Comparison of ENCODE assay signal across 9 mouse cellular contexts in the genomic region with DNA sequence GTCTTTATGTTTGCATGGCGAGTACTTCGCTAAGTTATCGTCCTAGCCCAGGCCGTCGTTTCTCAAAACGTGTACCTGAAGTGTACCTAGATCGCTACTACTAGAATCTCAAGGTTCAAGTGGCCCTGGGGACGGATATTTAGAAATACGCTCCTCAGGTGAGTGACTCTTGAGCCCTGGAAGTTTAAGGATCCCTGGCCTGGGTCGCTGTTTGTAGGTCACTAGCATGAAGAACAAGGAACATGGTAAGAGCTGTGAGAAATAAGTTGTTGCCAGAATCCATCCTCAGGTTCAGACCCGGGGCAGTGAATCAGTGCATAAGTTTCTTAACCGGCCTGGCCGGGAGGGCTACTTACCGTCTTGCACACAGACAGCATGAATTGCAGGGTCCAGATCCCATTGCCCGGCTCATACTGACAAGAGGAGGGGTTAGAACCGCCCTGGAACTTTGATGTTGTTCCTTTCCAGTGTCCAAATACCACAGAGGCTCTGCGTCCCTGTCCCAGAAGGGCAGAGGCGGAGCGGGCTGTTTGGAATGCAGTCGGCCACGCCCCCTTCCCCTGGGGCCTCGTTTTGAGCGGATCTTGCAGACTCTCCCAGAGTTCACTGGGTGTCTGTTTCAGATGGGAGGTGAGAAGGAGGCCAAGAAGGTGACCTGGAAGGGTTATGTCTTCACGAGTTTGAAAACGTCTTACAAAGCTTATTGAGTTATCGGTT. TPM values are rescaled to one million over a fixed set of nuclear protein-coding genes. Genes with fewer than 3 reads are reported as not detected.
DNase-seq lines count a peak whose midpoint lies in the region; ATAC-seq and TF ChIP-seq lines count a peak whose summit lies in the region.
"Had no signal": no experiment of that assay in that cellular context is flagged by ENCODE, and none has a peak within 500 bp of the region (broad histone marks: within the 10 kb centered on the region; RNA-seq: fewer than 3 reads in every experiment).

No protein-coding gene starts in this region.

- 49% methylated on average over 26 of the region's 26 CpGs for WGBS in midbrain, embryonic 12.5 days
- 48% methylated on average over 26 of the region's 26 CpGs for WGBS in midbrain, embryonic 13.5 days
- 45% methylated on average over 26 of the region's 26 CpGs for WGBS in embryonic facial prominence, embryonic 13.5 days
- 44% methylated on average over 26 of the region's 26 CpGs for WGBS in intestine, embryonic 14.5 days
- WGBS in liver, embryonic 13.5 days (ENCODE audit: insufficient replicate concordance) = 50% methylated on average over 26 of the region's 26 CpGs
- 47% methylated on average over 26 of the region's 26 CpGs for WGBS in stomach, postnatal 0 days
- 50% methylated on average over 26 of the region's 26 CpGs for WGBS in forebrain, embryonic 15.5 days

- H3K9ac ChIP-seq in midbrain, embryonic 12.5 days (replicated peaks) = no peak overlapping the region
- H3K9ac ChIP-seq in midbrain, embryonic 13.5 days (replicated peaks) = no peak overlapping the region
- H3K9ac ChIP-seq in embryonic facial prominence, embryonic 13.5 days = no peak overlapping the region
- no peak overlapping the region for H3K9ac ChIP-seq in intestine, embryonic 14.5 days (ENCODE audit: low read length)
- no peak overlapping the region for H3K9ac ChIP-seq in liver, embryonic 13.5 days
- H3K9ac ChIP-seq in stomach, postnatal 0 days (ENCODE audit: low read length) = no peak overlapping the region
- H3K9ac ChIP-seq in forebrain, embryonic 15.5 days (replicated peaks) = no peak overlapping the region

- H3K9me3 ChIP-seq in midbrain, embryonic 12.5 days = no peaks in the 10 kb centered on the region
- no peaks in the 10 kb centered on the region for H3K9me3 ChIP-seq in midbrain, embryonic 13.5 days
- H3K9me3 ChIP-seq in embryonic facial prominence, embryonic 13.5 days = no peaks in the 10 kb centered on the region
- no peaks in the 10 kb centered on the region for H3K9me3 ChIP-seq in intestine, embryonic 14.5 days (ENCODE audit: control insufficient read depth, low read length)
- H3K9me3 ChIP-seq in liver, embryonic 13.5 days (replicated peaks) = no peaks in the 10 kb centered on the region
- no peaks in the 10 kb centered on the region for H3K9me3 ChIP-seq in stomach, postnatal 0 days (ENCODE audit: control insufficient read depth, low read length)
- no peaks in the 10 kb centered on the region for H3K9me3 ChIP-seq in forebrain, embryonic 15.5 days

- H3K27me3 ChIP-seq in midbrain, embryonic 12.5 days = no peaks in the 10 kb centered on the region
- H3K27me3 ChIP-seq in midbrain, embryonic 13.5 days = no peaks in the 10 kb centered on the region
- H3K27me3 ChIP-seq in embryonic facial prominence, embryonic 13.5 days = no peaks in the 10 kb centered on the region
- H3K27me3 ChIP-seq in intestine, embryonic 14.5 days (replicated peaks; ENCODE audit: control insufficient read depth, insufficient read depth, low read length) = no peaks in the 10 kb centered on the region
- no peaks in the 10 kb centered on the region for H3K27me3 ChIP-seq in liver, embryonic 13.5 days
- no peaks in the 10 kb centered on the region for H3K27me3 ChIP-seq in stomach, postnatal 0 days (ENCODE audit: control insufficient read depth, insufficient read depth, low read length)
- H3K27me3 ChIP-seq in forebrain, embryonic 15.5 days = no peaks in the 10 kb centered on the region
- H3K27me3 ChIP-seq: Patski had no signal

- peaks cover 8% of the 10 kb centered on the region for H3K4me1 ChIP-seq in midbrain, embryonic 12.5 days
- peaks cover 4% of the 10 kb centered on the region; the same call in 1 of the 2 replicates for H3K4me1 ChIP-seq in midbrain, embryonic 13.5 days (replicated peaks)
- peaks cover 28% of the 10 kb centered on the region for H3K4me1 ChIP-seq in embryonic facial prominence, embryonic 13.5 days
- H3K4me1 ChIP-seq in intestine, embryonic 14.5 days (replicated peaks; ENCODE audit: control insufficient read depth, insufficient read depth, low read length) = peaks cover 17% of the 10 kb centered on the region
- peaks cover 20% of the 10 kb centered on the region for H3K4me1 ChIP-seq in liver, embryonic 13.5 days (replicated peaks)
- H3K4me1 ChIP-seq in stomach, postnatal 0 days (replicated peaks; ENCODE audit: control insufficient read depth, insufficient read depth) = no peaks in the 10 kb centered on the region
- no peaks in the 10 kb centered on the region for H3K4me1 ChIP-seq in forebrain, embryonic 15.5 days

- TF ChIP-seq EP300 in stomach, postnatal 0 days (optimal IDR thresholded peaks at IDR 0.05) = no peak

- ATAC-seq in midbrain, embryonic 12.5 days (ENCODE audit: low FRiP score, low read depth) = no peak
- no peak for ATAC-seq in midbrain, embryonic 13.5 days
- ATAC-seq in embryonic facial prominence, embryonic 13.5 days (ENCODE audit: insufficient number of reproducible peaks, insufficient read depth, low FRiP score, low TSS enrichment, low read depth) = no peak
- peak; percentile 58; the same call in 1 of the 2 replicates for ATAC-seq in intestine, embryonic 14.5 days (replicated peaks; ENCODE audit: low FRiP score, low TSS enrichment, low read depth)
- ATAC-seq in liver, embryonic 13.5 days (ENCODE audit: low read depth) = peak; percentile 56
- ATAC-seq in stomach, postnatal 0 days (ENCODE audit: low FRiP score, low TSS enrichment) = peak; percentile 45; the same call in 1 of the 2 replicates
- no peak for ATAC-seq in forebrain, embryonic 15.5 days (replicated peaks)
- ATAC-seq: Patski had no signal

- no peaks in the 10 kb centered on the region for H3K36me3 ChIP-seq in midbrain, embryonic 12.5 days
- H3K36me3 ChIP-seq in midbrain, embryonic 13.5 days = no peaks in the 10 kb centered on the region
- H3K36me3 ChIP-seq in embryonic facial prominence, embryonic 13.5 days = no peaks in the 10 kb centered on the region
- no peaks in the 10 kb centered on the region for H3K36me3 ChIP-seq in intestine, embryonic 14.5 days (ENCODE audit: control insufficient read depth, insufficient read depth, low read length)
- H3K36me3 ChIP-seq in liver, embryonic 13.5 days = no peaks in the 10 kb centered on the region
- H3K36me3 ChIP-seq in stomach, postnatal 0 days (ENCODE audit: control insufficient read depth, insufficient read depth, low read length) = no peaks in the 10 kb centered on the region
- no peaks in the 10 kb centered on the region for H3K36me3 ChIP-seq in forebrain, embryonic 15.5 days

- H3K27ac ChIP-seq in midbrain, embryonic 12.5 days (replicated peaks) = no peak overlapping the region
- H3K27ac ChIP-seq in midbrain, embryonic 13.5 days = no peak overlapping the region
- no peak overlapping the region for H3K27ac ChIP-seq in embryonic facial prominence, embryonic 13.5 days
- H3K27ac ChIP-seq in intestine, embryonic 14.5 days (ENCODE audit: low read depth) = no peak overlapping the region
- no peak overlapping the region for H3K27ac ChIP-seq in liver, embryonic 13.5 days
- no peak overlapping the region for H3K27ac ChIP-seq in stomach, postnatal 0 days (replicated peaks)
- no peak overlapping the region for H3K27ac ChIP-seq in forebrain, embryonic 15.5 days (replicated peaks)

- DNase-seq in intestine, embryonic 14.5 days (ENCODE audit: low spot score) = peak; percentile 82
- DNase-seq in liver, embryonic 13.5 days = no peak
- peak; percentile 65 for DNase-seq in stomach, postnatal 0 days (ENCODE audit: low spot score)
- DNase-seq in layer of hippocampus, postnatal 25 days (ENCODE audit: extremely low spot score in 1 of 2, low spot score in 1 of 2) = no peak

- no peak for TF ChIP-seq CTCF in stomach, postnatal 0 days (IDR thresholded peaks at IDR 0.05; ENCODE audit: low read depth)

- peak overlapping the region; percentile 17; the same call in 1 of the 2 replicates for H3K4me2 ChIP-seq in midbrain, embryonic 12.5 days (replicated peaks)
- no peak overlapping the region for H3K4me2 ChIP-seq in midbrain, embryonic 13.5 days (replicated peaks)
- H3K4me2 ChIP-seq in embryonic facial prominence, embryonic 13.5 days = 0 out of 2 replicates have a peak overlapping the region, but pooled peaks have one; percentile 30
- peak overlapping the region; percentile 32 for H3K4me2 ChIP-seq in intestine, embryonic 14.5 days (ENCODE audit: low read length)
- no peak overlapping the region for H3K4me2 ChIP-seq in liver, embryonic 13.5 days
- peak overlapping the region; percentile 32; the same call in 1 of the 2 replicates for H3K4me2 ChIP-seq in stomach, postnatal 0 days (replicated peaks; ENCODE audit: low read depth)
- no peak overlapping the region for H3K4me2 ChIP-seq in forebrain, embryonic 15.5 days (replicated peaks)

- H3K4me3 ChIP-seq in midbrain, embryonic 12.5 days = no peak overlapping the region
- no peak overlapping the region for H3K4me3 ChIP-seq in midbrain, embryonic 13.5 days (replicated peaks)
- H3K4me3 ChIP-seq in embryonic facial prominence, embryonic 13.5 days = no peak overlapping the region
- no peak overlapping the region for H3K4me3 ChIP-seq in intestine, embryonic 14.5 days (ENCODE audit: low read depth, low read length)
- no peak overlapping the region for H3K4me3 ChIP-seq in liver, embryonic 13.5 days (replicated peaks)
- H3K4me3 ChIP-seq in stomach, postnatal 0 days (ENCODE audit: low read depth, low read length) = no peak overlapping the region
- H3K4me3 ChIP-seq in forebrain, embryonic 15.5 days = no peak overlapping the region

RNA-seq across cellular contexts. Expression of a gene that starts 34.7 kb away (rescaled TPM):
- 45.6 and 47.5 TPM in 2 replicates for polyA plus RNA-seq in midbrain, embryonic 12.5 days (2016; fragmentation: Nextera tagmentation; extraction: Ambion mirVana)
- 25.1 and 27.1 TPM in 2 replicates for polyA plus RNA-seq in midbrain, embryonic 13.5 days (2015; fragmentation: Nextera tagmentation; extraction: Ambion mirVana)
- polyA plus RNA-seq in embryonic facial prominence, embryonic 13.5 days (2015; fragmentation: Nextera tagmentation; extraction: Ambion mirVana) = 73.8 and 78.4 TPM in 2 replicates
- 115 and 120 TPM in 2 replicates for polyA plus RNA-seq in intestine, embryonic 14.5 days (2014; fragmentation: Nextera tagmentation; extraction: Ambion mirVana)
- polyA plus RNA-seq in liver, embryonic 13.5 days (2015; fragmentation: Nextera tagmentation; extraction: Ambion mirVana) = 29.5 and 34.7 TPM in 2 replicates
- 48.2 and 52.4 TPM in 2 replicates for polyA plus RNA-seq in stomach, postnatal 0 days (2015; fragmentation: Nextera tagmentation; extraction: Ambion mirVana)
- total RNA-seq in layer of hippocampus, postnatal 25 days (2021) = 100 to 1,000 TPM; 115 to 125 TPM
- 29.9 and 31.5 TPM in 2 replicates for polyA plus RNA-seq in forebrain, embryonic 15.5 days (2015; fragmentation: Nextera tagmentation; extraction: Ambion mirVana)

Comparison
In these comparisons a context has a peak if more than half of its experiments do, and no peak if none do; other contexts are left out.
1. H3K4me2 ChIP-seq: peak in midbrain, embryonic 12.5 days (single experiment), embryonic facial prominence, embryonic 13.5 days (single experiment), intestine, embryonic 14.5 days (single experiment) and stomach, postnatal 0 days (single experiment); none in midbrain, embryonic 13.5 days (single experiment), liver, embryonic 13.5 days (single experiment) and forebrain, embryonic 15.5 days (single experiment).
2. ATAC-seq: peak in intestine, embryonic 14.5 days (single experiment), liver, embryonic 13.5 days (single experiment) and stomach, postnatal 0 days (single experiment); none in midbrain, embryonic 12.5 days (single experiment), midbrain, embryonic 13.5 days (single experiment), embryonic facial prominence, embryonic 13.5 days (single experiment) and forebrain, embryonic 15.5 days (single experiment).
3. DNase-seq: peak in intestine, embryonic 14.5 days (single experiment) and stomach, postnatal 0 days (single experiment); none in liver, embryonic 13.5 days (single experiment) and layer of hippocampus, postnatal 25 days (0 of 2).